Mouse (Mus musculus): ENCODE results near the gene Cerk.
A peak's percentile ranks its signal among the peaks of the same experiment; 100 is the strongest.
"Not testable (repeated sequence)": the region's sequence is repeated elsewhere in the genome, so short reads cannot be mapped to it uniquely, and the experiment has no call there.

Gene Cerk

GRCm38 (mm10) chr15:86206385-86206784 is 20.4 kb upstream of the Cerk start:
- no peak for DNase-seq (ENCODE audit: low spot score)

- peak; percentile 45 for DNase-seq (ENCODE audit: low spot score)
Observed at GRCm38 (mm10) chr15:86205300-86205699, 19.4 kb upstream of the Cerk start.

GRCm38 (mm10) chr15:86203942-86204561 is 18.1 kb upstream of the Cerk start:
- no peak for DNase-seq (ENCODE audit: low spot score)

GRCm38 (mm10) chr15:86203292-86203793 is 17.4 kb upstream of the Cerk start:
- no peak for DNase-seq (ENCODE audit: low spot score)

- DNase-seq (ENCODE audit: low spot score) = peak; percentile 72
Observed at GRCm38 (mm10) chr15:86202640-86203039, 16.7 kb upstream of the Cerk start.

- DNase-seq (ENCODE audit: low spot score) = peak; percentile 50
Observed at GRCm38 (mm10) chr15:86201696-86202330, 15.9 kb upstream of the Cerk start.

- no peak for DNase-seq (ENCODE audit: low spot score)
Observed at GRCm38 (mm10) chr15:86201095-86201494, 15.2 kb upstream of the Cerk start.

- DNase-seq (ENCODE audit: low spot score) = no peak
Observed at GRCm38 (mm10) chr15:86200169-86200568, 14.2 kb upstream of the Cerk start.

- no peak for DNase-seq (ENCODE audit: low spot score)
Observed at GRCm38 (mm10) chr15:86199482-86199881, 13.5 kb upstream of the Cerk start.

GRCm38 (mm10) chr15:86199052-86199451 is 13.1 kb upstream of the Cerk start:
- DNase-seq (ENCODE audit: low spot score) = peak; percentile 86

GRCm38 (mm10) chr15:86194676-86195453 is 8.9 kb upstream of the Cerk start:
- DNase-seq (ENCODE audit: low spot score) = not testable (repeated sequence)

GRCm38 (mm10) chr15:86191933-86192332 is 6.0 kb upstream of the Cerk start:
- DNase-seq (ENCODE audit: low spot score) = no peak

GRCm38 (mm10) chr15:86191505-86191904 is 5.6 kb upstream of the Cerk start:
- no peak for DNase-seq (ENCODE audit: low spot score)

- no peak for DNase-seq (ENCODE audit: low spot score)
Observed at GRCm38 (mm10) chr15:86190387-86190786, 4.4 kb upstream of the Cerk start.

- DNase-seq (ENCODE audit: low spot score) = peak; percentile 92
Observed at GRCm38 (mm10) chr15:86188746-86189470, 3.0 kb upstream of the Cerk start.

- DNase-seq (ENCODE audit: low spot score) = peak; percentile 94
Observed at GRCm38 (mm10) chr15:86188186-86188585, 2.2 kb upstream of the Cerk start.

GRCm38 (mm10) chr15:86186686-86187085 is 745 bp upstream of the Cerk start:
- DNase-seq (ENCODE audit: low spot score) = peak; percentile 49

GRCm38 (mm10) chr15:86184851-86185688 is 871 bp downstream of the Cerk start:
- DNase-seq (ENCODE audit: low spot score) = peak; percentile 63

GRCm38 (mm10) chr15:86184071-86184470 is 1.9 kb downstream of the Cerk start:
- DNase-seq (ENCODE audit: low spot score) = no peak

- DNase-seq (ENCODE audit: low spot score) = no peak
Observed at GRCm38 (mm10) chr15:86183484-86183883, 2.5 kb downstream of the Cerk start.

GRCm38 (mm10) chr15:86182646-86183045 is 3.3 kb downstream of the Cerk start:
- DNase-seq (ENCODE audit: low spot score) = peak; percentile 88

Measured in MN1 (cell line).